Mouse (Mus musculus) CH12.LX (cell line): ENCODE results near the gene Rpl21. TPM values are rescaled to one million over a fixed set of nuclear protein-coding genes. Genes with fewer than 3 reads are reported as not detected.

Experiments
- DNase-seq: peaks from one replicate; pipeline ENCODE4 v3.0.0-alpha.2; 2013; ENCODE audit errors: extremely low read depth
- H3K27ac ChIP-seq: 2 replicates; pipeline ENCODE4 v1.5.1; 2012; ENCODE audit warnings: low read depth, mild to moderate bottlenecking, control low read depth, moderate library complexity; ENCODE audit not compliant: insufficient read depth
- H3K27me3 ChIP-seq: replicated peaks from 2 replicates; pipeline ENCODE3; 2012; ENCODE audit warnings: inconsistent platforms
- H3K36me3 ChIP-seq, 2 experiments: replicated peaks in 1 of 2; 2 replicates each; pipeline versions ENCODE3 to v1.6.1; 2012; ENCODE audit warnings: inconsistent platforms in 1 of 2, low read length in 1 of 2, mild to moderate bottlenecking in 1 of 2, mixed read lengths in 1 of 2, moderate library complexity in 1 of 2; ENCODE audit not compliant: control insufficient read depth in 1 of 2, insufficient read depth in 1 of 2
- H3K4me1 ChIP-seq, 2 experiments: 2 replicates each; pipeline ENCODE4 v1.6.1; 2012; ENCODE audit warnings: inconsistent platforms in 1 of 2, moderate library complexity in 1 of 2; ENCODE audit not compliant: insufficient read depth in 2 of 2, control insufficient read depth in 1 of 2
- H3K4me2 ChIP-seq: 2 replicates; pipeline ENCODE4 v1.6.1; 2012; ENCODE audit warnings: low read depth, mild to moderate bottlenecking, control low read depth; ENCODE audit not compliant: poor library complexity, insufficient read depth, severe bottlenecking
- H3K4me3 ChIP-seq, 3 experiments: fragments of 150-350 bp in 1 of 3; sonication (generic) in 1 of 3; replicated peaks in 1 of 3; 2 replicates each; pipeline versions ENCODE3 to v1.5.1; 2011 to 2012; ENCODE audit warnings: low read depth in 2 of 3, low read length in 2 of 3, mild to moderate bottlenecking in 2 of 3, moderate library complexity in 2 of 3, control low read depth in 1 of 3, improper control_type of control experiment in 1 of 3, inconsistent platforms in 1 of 3, mixed read lengths in 1 of 3; ENCODE audit not compliant: poor library complexity in 1 of 3
- H3K79me2 ChIP-seq: replicated peaks from 2 replicates; pipeline ENCODE4 v1.6.1; 2012; ENCODE audit warnings: mild to moderate bottlenecking, moderate library complexity; ENCODE audit not compliant: control insufficient read depth, poor library complexity, insufficient read depth, severe bottlenecking; ENCODE audit errors: extremely low read depth
- H3K9ac ChIP-seq: 2 replicates; pipeline ENCODE4 v1.6.1; 2012; ENCODE audit warnings: low read depth, mild to moderate bottlenecking, control low read depth, moderate library complexity; ENCODE audit not compliant: insufficient read depth
- H3K9me3 ChIP-seq: replicated peaks from 2 replicates; pipeline ENCODE3; 2012; ENCODE audit warnings: low read length, inconsistent platforms, mixed read lengths
- BHLHE40 ChIP-seq: IDR thresholded peaks from 2 replicates; pipeline ENCODE4 v1.6.1; 2011; ENCODE audit warnings: mild to moderate bottlenecking, low read depth, low read length, improper control_type of control experiment
- CHD1 ChIP-seq: IDR thresholded peaks from 2 replicates; pipeline ENCODE4 v1.6.1; 2012; ENCODE audit warnings: low read depth, low read length, improper control_type of control experiment, inconsistent platforms
- CHD2 ChIP-seq: IDR thresholded peaks from 2 replicates; pipeline ENCODE4 v1.6.1; 2011; ENCODE audit warnings: low read length, improper control_type of control experiment
- CTCF ChIP-seq, 2 experiments: IDR thresholded peaks in 1 of 2; conservative IDR thresholded peaks in 1 of 2; 2 replicates each; pipeline ENCODE4 v1.5.1; 2011 to 2012; ENCODE audit warnings: low read depth in 2 of 2, low read length in 2 of 2, improper control_type of control experiment in 1 of 2, inconsistent platforms in 1 of 2, mild to moderate bottlenecking in 1 of 2, moderate library complexity in 1 of 2
- E2F4 ChIP-seq: IDR thresholded peaks from 2 replicates; pipeline ENCODE4 v1.6.1; 2011; ENCODE audit warnings: low read depth, low read length, improper control_type of control experiment; ENCODE audit not compliant: insufficient replicate concordance
- ELF1 ChIP-seq: IDR thresholded peaks from 2 replicates; pipeline ENCODE4 v1.6.1; 2014; ENCODE audit warnings: low read depth, mild to moderate bottlenecking, inconsistent platforms, low read length, improper control_type of control experiment
- EP300 ChIP-seq: IDR thresholded peaks from 2 replicates; pipeline ENCODE4 v1.6.1; 2011; ENCODE audit warnings: low read length, improper control_type of control experiment
- ETS1 ChIP-seq: conservative IDR thresholded peaks from 2 replicates; pipeline ENCODE4 v1.6.1; 2012; ENCODE audit warnings: low read depth, mild to moderate bottlenecking, inconsistent platforms, low read length, improper control_type of control experiment, moderate library complexity
- GABPA ChIP-seq: IDR thresholded peaks from 2 replicates; pipeline ENCODE4 v1.6.1; 2012; ENCODE audit warnings: low read depth, low read length, improper control_type of control experiment, inconsistent platforms; ENCODE audit not compliant: insufficient replicate concordance
- HCFC1 ChIP-seq: IDR thresholded peaks from 2 replicates; pipeline ENCODE4 v1.6.1; 2012; ENCODE audit warnings: low read depth, mild to moderate bottlenecking, inconsistent platforms, low read length, improper control_type of control experiment
- IRF4 ChIP-seq: IDR thresholded peaks from 2 replicates; pipeline ENCODE4 v1.6.1; 2014; ENCODE audit warnings: low read depth, mild to moderate bottlenecking, inconsistent platforms, low read length, improper control_type of control experiment
- JUN ChIP-seq: IDR thresholded peaks from 2 replicates; pipeline ENCODE4 v1.6.1; 2011; ENCODE audit warnings: low read depth, mild to moderate bottlenecking, low read length, improper control_type of control experiment, moderate library complexity; ENCODE audit not compliant: insufficient read depth
- JUND ChIP-seq: conservative IDR thresholded peaks from 2 replicates; pipeline ENCODE4 v1.6.1; 2011; ENCODE audit warnings: low read depth, low read length, improper control_type of control experiment
- KAT2A ChIP-seq: IDR thresholded peaks from 2 replicates; pipeline ENCODE4 v1.6.1; 2012; ENCODE audit warnings: low read length, improper control_type of control experiment, inconsistent platforms; ENCODE audit not compliant: insufficient replicate concordance
- MAFK ChIP-seq: IDR thresholded peaks from 2 replicates; pipeline ENCODE4 v1.6.1; 2011; ENCODE audit warnings: low read length, improper control_type of control experiment; ENCODE audit not compliant: insufficient replicate concordance
- MAX ChIP-seq: IDR thresholded peaks from 2 replicates; pipeline ENCODE4 v1.6.1; 2011; ENCODE audit warnings: low read length, improper control_type of control experiment
- MAZ ChIP-seq: IDR thresholded peaks from 2 replicates; pipeline ENCODE4 v1.6.1; 2012; ENCODE audit warnings: low read depth, mild to moderate bottlenecking, inconsistent platforms, low read length, improper control_type of control experiment, moderate library complexity
- MEF2A ChIP-seq: IDR thresholded peaks from 2 replicates; pipeline ENCODE4 v1.6.1; 2014; ENCODE audit warnings: low read depth, mild to moderate bottlenecking, inconsistent platforms, low read length, improper control_type of control experiment, borderline replicate concordance
- MXI1 ChIP-seq: IDR thresholded peaks from 2 replicates; pipeline ENCODE4 v1.6.1; 2011; ENCODE audit warnings: mild to moderate bottlenecking, low read depth, low read length, improper control_type of control experiment
- MYC ChIP-seq: IDR thresholded peaks from 2 replicates; pipeline ENCODE4 v1.6.1; 2011; ENCODE audit warnings: low read depth, mild to moderate bottlenecking, improper control_type of control experiment, low read length
- NELFE ChIP-seq: IDR thresholded peaks from 2 replicates; pipeline ENCODE4 v1.6.1; 2011; ENCODE audit warnings: low read depth, low read length, improper control_type of control experiment
- NRF1 ChIP-seq: IDR thresholded peaks from 2 replicates; pipeline ENCODE4 v1.6.1; 2014; ENCODE audit warnings: low read depth, mild to moderate bottlenecking, inconsistent platforms, low read length, improper control_type of control experiment, moderate library complexity
- PAX5 ChIP-seq: IDR thresholded peaks from 2 replicates; pipeline ENCODE4 v1.6.1; 2012; ENCODE audit warnings: low read length, inconsistent platforms, mixed read lengths
- POLR2A ChIP-seq: IDR thresholded peaks from 2 replicates; pipeline ENCODE4 v1.6.1; 2011; ENCODE audit warnings: low read depth, mild to moderate bottlenecking, improper control_type of control experiment, low read length
- POLR2AphosphoS2 ChIP-seq: IDR thresholded peaks from 2 replicates; pipeline ENCODE4 v1.6.1; 2011; ENCODE audit warnings: low read depth, low read length, improper control_type of control experiment
- RAD21 ChIP-seq: IDR thresholded peaks from 2 replicates; pipeline ENCODE4 v1.6.1; 2011; ENCODE audit warnings: low read depth, mild to moderate bottlenecking, low read length, improper control_type of control experiment, moderate library complexity
- RCOR1 ChIP-seq: conservative IDR thresholded peaks from 2 replicates; pipeline ENCODE4 v1.6.1; 2012; ENCODE audit warnings: low read depth, mild to moderate bottlenecking, inconsistent platforms, low read length, improper control_type of control experiment
- SIN3A ChIP-seq: IDR thresholded peaks from 2 replicates; pipeline ENCODE4 v1.6.1; 2012; ENCODE audit warnings: low read length, improper control_type of control experiment, inconsistent platforms
- SMC3 ChIP-seq: IDR thresholded peaks from 2 replicates; pipeline ENCODE4 v1.6.1; 2011; ENCODE audit warnings: low read depth, low read length, improper control_type of control experiment
- TBP ChIP-seq: conservative IDR thresholded peaks from 2 replicates; pipeline ENCODE4 v1.6.1; 2011; ENCODE audit warnings: low read depth, low read length, improper control_type of control experiment
- TCF12 ChIP-seq: IDR thresholded peaks from 2 replicates; pipeline ENCODE4 v1.6.1; 2014; ENCODE audit warnings: low read depth, mild to moderate bottlenecking, inconsistent platforms, low read length, improper control_type of control experiment
- UBTF ChIP-seq: IDR thresholded peaks from 2 replicates; pipeline ENCODE4 v1.6.1; 2012; ENCODE audit warnings: low read depth, mild to moderate bottlenecking, inconsistent platforms, low read length, improper control_type of control experiment, moderate library complexity
- USF1 ChIP-seq: IDR thresholded peaks from 2 replicates; pipeline ENCODE4 v1.6.1; 2014; ENCODE audit warnings: low read depth, mild to moderate bottlenecking, inconsistent platforms, low read length, improper control_type of control experiment
- USF2 ChIP-seq: conservative IDR thresholded peaks from 2 replicates; pipeline ENCODE4 v1.6.1; 2011; ENCODE audit warnings: low read depth, low read length, improper control_type of control experiment
- ZC3H11A ChIP-seq: IDR thresholded peaks from 2 replicates; pipeline ENCODE4 v1.6.1; 2012; ENCODE audit warnings: low read depth, mild to moderate bottlenecking, inconsistent platforms, low read length, improper control_type of control experiment
- ZKSCAN1 ChIP-seq: IDR thresholded peaks from 2 replicates; pipeline ENCODE4 v1.6.1; 2012; ENCODE audit warnings: low read depth, inconsistent platforms, low read length, improper control_type of control experiment, borderline replicate concordance
- ZMIZ1 ChIP-seq: IDR thresholded peaks from 2 replicates; pipeline ENCODE4 v1.6.1; 2012; ENCODE audit warnings: low read depth, mild to moderate bottlenecking, inconsistent platforms, low read length, improper control_type of control experiment
- ZNF384 ChIP-seq: IDR thresholded peaks from 2 replicates; pipeline ENCODE4 v1.6.1; 2012; ENCODE audit warnings: low read depth, low read length, improper control_type of control experiment, inconsistent platforms
- dilution Hi-C: fragments of 300-500 bp; cut with MboI; formaldehyde crosslinking; loops from 2 replicates; pipeline ENCODE4 v1.14.3; 2020; ENCODE audit warnings: low sequenced_read_pairs; ENCODE audit not compliant: extremely low pct_unique_long_range_greater_than_20kb, extremely low pct_ligation_motif_present
- in situ Hi-C: fragments of 300-500 bp; cut with MboI; formaldehyde crosslinking; loops from 3 replicates; pipeline ENCODE4 v1.14.3; 2019; ENCODE audit warnings: low sequenced_read_pairs, low pct_ligation_motif_present, low pct_unique_long_range_greater_than_20kb, mixed read lengths
- polyA plus RNA-seq: library from polyadenylated mRNA; unstranded; fragments of >175 nt; gene quantifications from 2 replicates; pipeline ENCODE4 v1.2.1, GENCODE M21; 2012; ENCODE audit warnings: low read depth; ENCODE audit not compliant: insufficient read length
- total RNA-seq, 2 experiments: library from RNA; depleted of rRNA; stranded (reverse); fragments of 300-350 nt in 1 of 2; fragments of >200 nt in 1 of 2; gene quantifications; 2 replicates each; pipeline ENCODE4 v1.2.3; 2012 to 2014

The Rpl21 gene
- total and polyA plus RNA-seq, 3 experiments, result 300 to 1,240 (median 716) TPM

GRCm38 (mm10) chr5:146794853-146795252 lies 37.8 kb upstream of the Rpl21 start, which contains the start of gene Usp12:
Gene Usp12 (minus strand): TSS chr5:146795006.
- Histone ChIP-seq H3K27ac (no peak within 1 kb of the TSS), H3K27me3 (peaks cover 2% of the 10 kb centered on the region), H3K9me3 (no peaks in the 10 kb centered on the region), H3K4me2 (peak within 1 kb of the TSS; percentile 76), H3K9ac (peak within 1 kb of the TSS; percentile 91), H3K4me3 (peak within 1 kb of the TSS; percentile 67 to 97 (median 83)), H3K79me2 (peaks cover 9% of the 10 kb centered on the region), H3K4me1 (peaks cover 10 to 34% of the 10 kb centered on the region in 2 experiments), H3K36me3 (peaks cover 0 to 7% of the 10 kb centered on the region in 2 experiments)
- in situ Hi-C loops (no loop called here), dilution Hi-C loops (no loop called here)
- DNase-seq, result peak; percentile 83
- TF ChIP-seq ZKSCAN1, result no peak
- TF ChIP-seq GABPA, result no peak
- TF ChIP-seq BHLHE40, result peak; percentile 92
- TF ChIP-seq TBP, result no peak
- TF ChIP-seq ZMIZ1, result no peak
- TF ChIP-seq ZC3H11A, result no peak
- peak; percentile 52; the same call in 1 of the 2 replicates for TF ChIP-seq MAX
- no peak for TF ChIP-seq RAD21
- no peak for TF ChIP-seq USF2
- no peak for TF ChIP-seq NELFE
- no peak for TF ChIP-seq ZNF384
- no peak; the same call in 1 of the 2 replicates for TF ChIP-seq ETS1
- peak; percentile 99 for TF ChIP-seq MAZ
- 0 out of 2 replicates have a peak, but pooled peaks have one; percentile 28 for TF ChIP-seq TCF12
- no peak for TF ChIP-seq PAX5
- no peak for TF ChIP-seq E2F4
- TF ChIP-seq MYC, result no peak
- peak; percentile 86 for TF ChIP-seq ELF1
- no peak for TF ChIP-seq CTCF (conservative IDR thresholded peaks at IDR 0.05 in 1 of 2, IDR thresholded peaks at IDR 0.05 in 1 of 2; ENCODE audit: low read depth in 2 of 2, low read length in 2 of 2)
- no peak for TF ChIP-seq EP300
- TF ChIP-seq CHD2, result no peak; the same call in 1 of the 2 replicates
- peak; percentile 43 for TF ChIP-seq HCFC1
- TF ChIP-seq SMC3, result peak; percentile 13; the same call in 1 of the 2 replicates
- TF ChIP-seq MAFK, result no peak
- TF ChIP-seq MEF2A, result peak; percentile 49; the same call in 1 of the 2 replicates
- TF ChIP-seq SIN3A, result no peak; the same call in 1 of the 2 replicates
- TF ChIP-seq UBTF, result no peak
- TF ChIP-seq POLR2AphosphoS2, result no peak
- no peak for TF ChIP-seq CHD1
- no peak for TF ChIP-seq RCOR1
- TF ChIP-seq POLR2A, result peak; percentile 39; the same call in 1 of the 2 replicates
- TF ChIP-seq MXI1, result 0 out of 2 replicates have a peak, but pooled peaks have one; percentile 8
- 0 out of 2 replicates have a peak, but pooled peaks have one; percentile 3 for TF ChIP-seq USF1
- no peak for TF ChIP-seq JUN
- TF ChIP-seq IRF4, result peak; percentile 61; the same call in 1 of the 2 replicates
- TF ChIP-seq NRF1, result peak; percentile 84
- TF ChIP-seq JUND, result no peak
- TF ChIP-seq KAT2A, result no peak
